27 mouse cellular contexts compared by ENCODE assay signal in the genomic region with DNA sequence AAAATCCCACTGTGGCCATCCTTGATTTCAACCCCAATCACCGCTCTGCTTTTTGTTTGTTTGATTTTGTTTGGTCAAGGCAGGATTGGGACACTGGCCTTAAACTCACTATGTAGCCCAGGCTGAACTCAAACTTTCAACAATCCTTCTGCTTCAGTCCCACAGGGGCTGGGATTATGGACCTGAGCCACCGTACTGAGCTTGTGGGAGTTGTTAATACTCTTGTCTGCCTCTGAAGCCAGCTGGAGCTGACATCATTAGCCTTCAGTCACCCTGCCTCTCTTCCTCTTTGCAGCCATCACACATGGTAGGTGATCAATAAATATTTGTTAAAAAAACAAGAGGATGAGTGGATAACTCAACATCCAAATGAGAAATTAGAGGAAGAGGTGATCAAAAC. TPM values are rescaled to one million over a fixed set of nuclear protein-coding genes. Genes with fewer than 3 reads are reported as not detected.
"Had no signal": no experiment of that assay in that cellular context is flagged by ENCODE, and none has a peak within 500 bp of the region (broad histone marks: within the 10 kb centered on the region; RNA-seq: fewer than 3 reads in every experiment).

No protein-coding gene starts in this region.

- H3K4me2 ChIP-seq: embryonic facial prominence, embryonic 12.5 days; embryonic facial prominence, embryonic 13.5 days; embryonic facial prominence, embryonic 15.5 days; forebrain, embryonic 12.5 days; forebrain, embryonic 13.5 days; forebrain, embryonic 15.5 days had no signal

- H3K9me3 ChIP-seq: embryonic facial prominence, embryonic 10.5 days; embryonic facial prominence, embryonic 12.5 days; embryonic facial prominence, embryonic 13.5 days; embryonic facial prominence, embryonic 15.5 days; forebrain, embryonic 10.5 days; forebrain, embryonic 12.5 days; forebrain, embryonic 13.5 days; forebrain, embryonic 15.5 days had no signal

- H3K4me1 ChIP-seq: embryonic facial prominence, embryonic 12.5 days; embryonic facial prominence, embryonic 15.5 days; forebrain, embryonic 13.5 days; forebrain, embryonic 15.5 days had no signal

- H3K36me3 ChIP-seq: embryonic facial prominence, embryonic 10.5 days; embryonic facial prominence, embryonic 12.5 days; embryonic facial prominence, embryonic 13.5 days; embryonic facial prominence, embryonic 15.5 days; forebrain, embryonic 10.5 days; forebrain, embryonic 12.5 days; forebrain, embryonic 15.5 days had no signal

- H3K27me3 ChIP-seq: embryonic facial prominence, embryonic 12.5 days; embryonic facial prominence, embryonic 13.5 days; embryonic facial prominence, embryonic 15.5 days; forebrain, embryonic 13.5 days; forebrain, embryonic 15.5 days had no signal

- H3K27ac ChIP-seq: embryonic facial prominence, embryonic 10.5 days; embryonic facial prominence, embryonic 12.5 days; embryonic facial prominence, embryonic 13.5 days; embryonic facial prominence, embryonic 15.5 days; forebrain, embryonic 10.5 days; forebrain, embryonic 12.5 days; forebrain, embryonic 13.5 days; forebrain, embryonic 15.5 days; gastrocnemius, adult 2 months had no signal

- DNase-seq: cerebellum, adult 18-20 months; cerebellum, adult 2 months; cerebellum, adult 8-10 months; cerebellum, adult 9-10 months; cerebellum, adult 9-11 months; cerebellum, postnatal 14 days; cerebellum, postnatal 25 days; cerebellum, postnatal 36 days; embryo, embryonic 11 days; forebrain, postnatal 0 days; gastrocnemius, adult 2 months; gastrocnemius, postnatal 10 days; gastrocnemius, postnatal 14 days; gastrocnemius, postnatal 25 days; gastrocnemius, postnatal 36 days; heart, adult 18-20 months had no signal

- H3K9ac ChIP-seq: embryonic facial prominence, embryonic 12.5 days; embryonic facial prominence, embryonic 13.5 days; embryonic facial prominence, embryonic 15.5 days; forebrain, embryonic 12.5 days; forebrain, embryonic 13.5 days; forebrain, embryonic 15.5 days; forebrain, postnatal 0 days had no signal

- H3K4me3 ChIP-seq: embryonic facial prominence, embryonic 10.5 days; embryonic facial prominence, embryonic 12.5 days; embryonic facial prominence, embryonic 13.5 days; embryonic facial prominence, embryonic 15.5 days; erythroblast, embryonic 14.5 days; forebrain, embryonic 10.5 days; forebrain, embryonic 12.5 days; forebrain, embryonic 13.5 days; forebrain, embryonic 15.5 days; gastrocnemius, adult 2 months had no signal

- ATAC-seq: forebrain, embryonic 13.5 days; forebrain, embryonic 14.5 days; forebrain, embryonic 15.5 days; forebrain, embryonic 16.5 days; forebrain, postnatal 0 days had no signal

RNA-seq across cellular contexts. Expression of gene Mtap, which starts 34.6 kb away (rescaled TPM):
- polyA plus RNA-seq: erythroblast, embryonic 14.5 days had no signal
